Mouse (Mus musculus) heart, postnatal 0 days (tissue): ENCODE results near the gene Btbd7.

Source experiments
- CTCF ChIP-seq: IDR thresholded peaks from 2 replicates; pipeline ENCODE4 v1.5.1; 2016; ENCODE audit warnings: antibody characterized with exemption, control low read depth, low read depth
- EP300 ChIP-seq: IDR thresholded peaks from 2 replicates; pipeline ENCODE4 v1.6.1; 2016; ENCODE audit warnings: antibody characterized with exemption, low read depth

DNA sequence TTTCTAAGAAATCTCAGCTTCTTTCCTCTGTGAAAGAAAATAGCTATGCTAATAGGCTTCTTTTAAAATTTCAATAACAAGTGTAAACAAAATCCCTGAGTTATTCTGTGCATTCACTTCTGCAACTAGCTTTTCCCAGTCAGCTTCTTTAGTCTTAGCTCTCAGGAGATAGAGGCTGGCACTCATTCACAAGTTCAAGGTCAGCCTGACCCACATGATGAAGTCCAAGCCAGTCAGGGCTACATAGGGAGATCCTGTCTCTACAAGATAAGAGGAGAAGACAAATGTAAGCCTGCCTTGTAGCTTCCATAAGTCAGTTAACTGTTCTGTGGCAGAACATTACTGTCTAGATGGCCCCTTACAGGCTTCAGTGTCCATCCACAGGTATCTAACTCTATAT is 114.6 kb downstream of the Btbd7 start:
- TF ChIP-seq EP300 (no peak), CTCF (no peak)
